Mouse (Mus musculus): ENCODE measurements around the gene Lclat1. TPM values are rescaled to one million over a fixed set of nuclear protein-coding genes. Genes with fewer than 3 reads are reported as not detected.

Lclat1 gene
- polyA plus RNA-seq, 1 experiment from 2014 or later = 47.0 TPM

GRCm38 (mm10) chr17:73226595-73226994 lies 118.8 kb downstream of the Lclat1 start:
- Histone ChIP-seq H3K9ac (no peak overlapping the region), H3K4me1 (replicated peaks) (peaks cover 56% of the 10 kb centered on the region), H3K9me3 (replicated peaks) (no peaks in the 10 kb centered on the region), H3K4me3 (no peak overlapping the region), H3K4me2 (peak overlapping the region; percentile 13; the same call in 1 of the 2 replicates), H3K27ac (ENCODE audit: poor library complexity, severe bottlenecking) (peak overlapping the region; percentile 97), H3K27me3 (replicated peaks) (no peaks in the 10 kb centered on the region), H3K36me3 (peaks cover 5% of the 10 kb centered on the region; the same call in 1 of the 2 replicates)
- WGBS = 68% methylated on average over 2 of the region's 2 CpGs
- no peak for ATAC-seq (ENCODE audit: insufficient number of reproducible peaks, low FRiP score)

- 52% methylated on average over 3 of the region's 3 CpGs for WGBS
- Histone ChIP-seq H3K36me3 (peaks cover 5% of the 10 kb centered on the region; the same call in 1 of the 2 replicates), H3K4me2 (no peak overlapping the region), H3K27ac (ENCODE audit: poor library complexity, severe bottlenecking) (peak overlapping the region; percentile 97), H3K9ac (no peak overlapping the region), H3K4me3 (no peak overlapping the region), H3K9me3 (replicated peaks) (no peaks in the 10 kb centered on the region), H3K27me3 (replicated peaks) (no peaks in the 10 kb centered on the region), H3K4me1 (replicated peaks) (peaks cover 55% of the 10 kb centered on the region)
- ATAC-seq (ENCODE audit: insufficient number of reproducible peaks, low FRiP score) = no peak
Measured at GRCm38 (mm10) chr17:73227361-73227760, 119.6 kb downstream of the Lclat1 start.

- Histone ChIP-seq H3K4me3 (no peak overlapping the region), H3K9ac (no peak overlapping the region), H3K27me3 (replicated peaks) (no peaks in the 10 kb centered on the region), H3K9me3 (replicated peaks) (no peaks in the 10 kb centered on the region), H3K36me3 (peaks cover 5% of the 10 kb centered on the region; the same call in 1 of the 2 replicates), H3K4me1 (replicated peaks) (peaks cover 48% of the 10 kb centered on the region), H3K27ac (ENCODE audit: poor library complexity, severe bottlenecking) (peak overlapping the region; percentile 8; the same call in 1 of the 2 replicates), H3K4me2 (no peak overlapping the region)
- no peak for ATAC-seq (ENCODE audit: insufficient number of reproducible peaks, low FRiP score)
- WGBS = 67% methylated on average over 11 of the region's 11 CpGs
Measured at GRCm38 (mm10) chr17:73229445-73230155, 121.8 kb downstream of the Lclat1 start.

- H3K9me3 ChIP-seq (replicated peaks) = no peaks in the 10 kb centered on the region
- no peak overlapping the region for H3K9ac ChIP-seq
- peaks cover 39% of the 10 kb centered on the region for H3K4me1 ChIP-seq (replicated peaks)
- H3K27ac ChIP-seq (ENCODE audit: poor library complexity, severe bottlenecking) = no peak overlapping the region
- WGBS = 91% methylated on average over 12 of the region's 12 CpGs
- H3K4me3 ChIP-seq = no peak overlapping the region
- H3K4me2 ChIP-seq = no peak overlapping the region
- no peaks in the 10 kb centered on the region for H3K27me3 ChIP-seq (replicated peaks)
- ATAC-seq (ENCODE audit: insufficient number of reproducible peaks, low FRiP score) = no peak
- H3K36me3 ChIP-seq = peaks cover 5% of the 10 kb centered on the region; the same call in 1 of the 2 replicates
Measured at GRCm38 (mm10) chr17:73230340-73230989, 122.7 kb downstream of the Lclat1 start.

- Histone ChIP-seq H3K9ac (no peak overlapping the region), H3K36me3 (peaks cover 5% of the 10 kb centered on the region; the same call in 1 of the 2 replicates), H3K4me3 (no peak overlapping the region), H3K4me1 (replicated peaks) (peaks cover 36% of the 10 kb centered on the region), H3K9me3 (replicated peaks) (no peaks in the 10 kb centered on the region), H3K27ac (ENCODE audit: poor library complexity, severe bottlenecking) (no peak overlapping the region), H3K4me2 (no peak overlapping the region), H3K27me3 (replicated peaks) (no peaks in the 10 kb centered on the region)
- 53% methylated on average over 1 of the region's 1 CpGs for WGBS
- ATAC-seq (ENCODE audit: insufficient number of reproducible peaks, low FRiP score) = no peak
Measured at GRCm38 (mm10) chr17:73231337-73231736, 123.6 kb downstream of the Lclat1 start.

- Histone ChIP-seq H3K9me3 (replicated peaks) (no peaks in the 10 kb centered on the region), H3K4me3 (no peak overlapping the region), H3K27me3 (replicated peaks) (no peaks in the 10 kb centered on the region), H3K4me2 (no peak overlapping the region), H3K4me1 (replicated peaks) (peaks cover 36% of the 10 kb centered on the region), H3K9ac (no peak overlapping the region), H3K36me3 (peaks cover 5% of the 10 kb centered on the region; the same call in 1 of the 2 replicates), H3K27ac (ENCODE audit: poor library complexity, severe bottlenecking) (no peak overlapping the region)
- ATAC-seq (ENCODE audit: insufficient number of reproducible peaks, low FRiP score) = no peak
- 91% methylated on average over 2 of the region's 2 CpGs for WGBS
Measured at GRCm38 (mm10) chr17:73232593-73232992, 124.8 kb downstream of the Lclat1 start.

- H3K9ac ChIP-seq = no peak overlapping the region
- no peak overlapping the region for H3K4me3 ChIP-seq
- no peak for ATAC-seq (ENCODE audit: insufficient number of reproducible peaks, low FRiP score)
- no peaks in the 10 kb centered on the region for H3K36me3 ChIP-seq
- H3K27me3 ChIP-seq (replicated peaks) = no peaks in the 10 kb centered on the region
- 62% methylated on average over 1 of the region's 1 CpGs for WGBS
- H3K27ac ChIP-seq (ENCODE audit: poor library complexity, severe bottlenecking) = no peak overlapping the region
- peaks cover 29% of the 10 kb centered on the region for H3K4me1 ChIP-seq (replicated peaks)
- no peak overlapping the region for H3K4me2 ChIP-seq
- H3K9me3 ChIP-seq (replicated peaks) = no peaks in the 10 kb centered on the region
Measured at GRCm38 (mm10) chr17:73233975-73234374, 126.2 kb downstream of the Lclat1 start.

GRCm38 (mm10) chr17:73237178-73237853 lies 129.5 kb downstream of the Lclat1 start:
- no peak overlapping the region for H3K9ac ChIP-seq
- no peak overlapping the region for H3K27ac ChIP-seq (ENCODE audit: poor library complexity, severe bottlenecking)
- no peak for ATAC-seq (ENCODE audit: insufficient number of reproducible peaks, low FRiP score)

GRCm38 (mm10) chr17:73238501-73238900 lies 130.7 kb downstream of the Lclat1 start:
- H3K27me3 ChIP-seq (replicated peaks) = no peaks in the 10 kb centered on the region
- no peak for ATAC-seq (ENCODE audit: insufficient number of reproducible peaks, low FRiP score)
- peaks cover 24% of the 10 kb centered on the region for H3K4me1 ChIP-seq (replicated peaks)
- peaks cover 7% of the 10 kb centered on the region; the same call in 1 of the 2 replicates for H3K36me3 ChIP-seq
- no peak overlapping the region for H3K4me3 ChIP-seq
- 86% methylated on average over 5 of the region's 5 CpGs for WGBS
- H3K27ac ChIP-seq (ENCODE audit: poor library complexity, severe bottlenecking) = no peak overlapping the region
- no peak overlapping the region for H3K9ac ChIP-seq
- H3K9me3 ChIP-seq (replicated peaks) = no peaks in the 10 kb centered on the region
- H3K4me2 ChIP-seq = no peak overlapping the region

More at GRCm38 (mm10) chr17:73237178-73237853, 129.5 kb downstream of the Lclat1 start:
- Histone ChIP-seq H3K4me1 (replicated peaks) (peaks cover 21% of the 10 kb centered on the region), H3K4me3 (no peak overlapping the region), H3K27me3 (replicated peaks) (no peaks in the 10 kb centered on the region), H3K9me3 (replicated peaks) (no peaks in the 10 kb centered on the region), H3K36me3 (peaks cover 7% of the 10 kb centered on the region; the same call in 1 of the 2 replicates), H3K4me2 (no peak overlapping the region)
- WGBS = 65% methylated on average over 3 of the region's 3 CpGs

GRCm38 (mm10) chr17:73241085-73241848 lies 133.5 kb downstream of the Lclat1 start:
- no peak overlapping the region for H3K4me3 ChIP-seq
- no peak overlapping the region for H3K9ac ChIP-seq
- 83% methylated on average over 5 of the region's 5 CpGs for WGBS
- H3K36me3 ChIP-seq = peaks cover 7% of the 10 kb centered on the region; the same call in 1 of the 2 replicates
- H3K9me3 ChIP-seq (replicated peaks) = no peaks in the 10 kb centered on the region
- H3K4me1 ChIP-seq (replicated peaks) = peaks cover 50% of the 10 kb centered on the region
- no peak overlapping the region for H3K27ac ChIP-seq (ENCODE audit: poor library complexity, severe bottlenecking)
- no peak overlapping the region for H3K4me2 ChIP-seq
- no peaks in the 10 kb centered on the region for H3K27me3 ChIP-seq (replicated peaks)
- ATAC-seq (ENCODE audit: insufficient number of reproducible peaks, low FRiP score) = no peak

All from heart, embryonic 12.5 days (tissue).